Mouse (Mus musculus) hindbrain, embryonic 11.5 days (tissue): ENCODE data around the gene Parp8. TPM values are rescaled to one million over a fixed set of nuclear protein-coding genes. Genes with fewer than 3 reads are reported as not detected.

Experiments used
- polyA plus RNA-seq: library from polyadenylated mRNA; unstranded; fragments of >200 nt; fragmentation: Nextera tagmentation; extraction: Ambion mirVana; gene quantifications from 2 replicates; pipeline ENCODE4 v1.2.1, GENCODE M21; 2014

Gene Parp8
- polyA plus RNA-seq, 1 experiment from 2014 or later = 18.2 TPM

Other genes with a start within 250 kb of the Parp8 start
- 27.4 and 27.8 TPM in 2 replicates for gene Emb, start 183.0 kb upstream of the Parp8 start, polyA plus RNA-seq
- gene Gm17509, start 195.5 kb upstream of the Parp8 start, polyA plus RNA-seq = 0.46 and 0.80 TPM in 2 replicates